Mouse (Mus musculus) bone marrow macrophage, adult 2 months (primary cell): Measurements from ENCODE around the gene Tceal5.

Source experiments
- CTCF ChIP-seq: IDR thresholded peaks from 2 replicates; pipeline ENCODE4 v1.5.1; 2012; ENCODE audit warnings: low read depth, mild to moderate bottlenecking, low read length, moderate library complexity
- POLR2A ChIP-seq: IDR thresholded peaks from 2 replicates; pipeline ENCODE4 v1.6.1; 2012; ENCODE audit warnings: mild to moderate bottlenecking, low read depth, low read length, borderline replicate concordance

DNA sequence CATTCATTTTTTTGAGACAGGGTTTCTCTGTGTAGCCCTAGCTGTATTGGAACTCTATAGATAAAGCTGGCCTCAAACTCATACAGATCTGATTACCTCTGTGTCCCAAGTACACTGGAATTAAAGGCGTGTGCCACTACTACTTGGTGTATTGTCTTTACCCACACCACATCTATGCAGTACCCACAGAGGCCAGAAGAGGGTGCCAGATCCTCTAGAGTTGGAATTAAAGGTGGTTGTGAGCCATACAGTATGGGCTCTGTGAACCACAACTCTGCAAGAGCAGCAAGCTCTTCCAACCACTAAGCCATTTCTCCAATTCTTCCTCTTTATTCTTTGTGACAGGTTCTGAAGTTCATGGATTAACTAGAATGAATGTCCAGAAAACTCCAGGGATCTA, 6.8 kb downstream of the Tceal5 start:
- no peak for TF ChIP-seq CTCF
- no peak for TF ChIP-seq POLR2A
